Mouse (Mus musculus) cerebellum, adult (tissue): ENCODE results near the gene Ccr1.
"Not testable (repeated sequence)": the region's sequence is repeated elsewhere in the genome, so short reads cannot be mapped to it uniquely, and the experiment has no call there.

Source experiments
- ATAC-seq: cut with Nextera tagmentation; 2 replicates; pipeline ENCODE4 v1.9.2; 2017; ENCODE audit warnings: mild to moderate bottlenecking, moderate library complexity, mixed read lengths; ENCODE audit not compliant: insufficient number of reproducible peaks, low FRiP score, low TSS enrichment

Gene Ccr1

DNA sequence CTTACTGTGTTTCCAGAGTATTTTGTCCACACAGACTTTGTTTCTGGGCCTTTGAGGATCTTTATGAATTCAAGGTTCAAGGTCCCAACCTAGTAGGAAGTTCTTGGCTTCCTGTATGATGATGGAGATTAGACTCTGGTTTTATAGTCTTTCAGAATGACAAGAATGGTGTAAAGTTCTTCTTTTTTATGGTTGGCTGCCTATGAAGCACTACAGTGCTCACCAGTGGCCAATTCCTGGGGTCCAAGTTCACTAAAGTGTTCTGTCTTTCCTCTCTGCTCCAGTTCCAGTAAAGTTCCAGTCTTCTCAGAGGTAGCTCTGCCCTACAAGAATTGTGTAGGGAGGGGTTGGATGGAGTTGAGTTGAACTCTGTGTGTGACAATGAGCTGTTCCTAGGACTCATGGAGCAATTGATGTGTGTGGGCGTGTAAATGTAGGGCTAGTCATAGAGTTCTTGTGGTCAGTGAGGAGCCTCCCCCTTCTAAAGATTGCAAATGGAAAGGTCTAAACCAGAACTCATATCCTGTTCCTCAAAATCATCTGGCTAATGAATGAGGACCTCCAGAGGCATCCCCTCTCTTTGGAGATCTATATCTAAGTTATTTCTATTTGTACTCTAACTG lies at the start of gene Ccr1:
TSS of gene Ccr1 (minus strand) at position 403 of the 623 bp plus-strand sequence.
- ATAC-seq = no peak

DNA sequence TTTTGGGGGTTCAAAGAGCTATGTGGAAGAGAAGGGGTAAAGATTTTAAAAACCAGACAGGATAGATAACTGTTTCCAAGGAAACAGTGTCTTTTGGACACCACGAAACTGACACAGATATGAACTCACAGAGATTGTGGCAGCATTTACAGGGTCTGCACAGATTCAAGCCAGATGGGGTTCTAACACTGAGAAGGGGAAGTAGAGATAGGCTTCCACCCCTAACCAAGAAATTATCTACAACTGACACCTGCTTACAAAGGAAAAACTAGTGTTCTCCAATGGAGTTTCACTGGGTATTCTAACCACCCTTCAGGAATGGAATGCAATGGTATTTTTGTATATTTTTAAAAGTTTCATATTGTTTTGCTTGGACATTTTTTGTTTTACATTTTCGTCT lies 47.6 kb upstream of the Ccr1 start:
- no peak for ATAC-seq

DNA sequence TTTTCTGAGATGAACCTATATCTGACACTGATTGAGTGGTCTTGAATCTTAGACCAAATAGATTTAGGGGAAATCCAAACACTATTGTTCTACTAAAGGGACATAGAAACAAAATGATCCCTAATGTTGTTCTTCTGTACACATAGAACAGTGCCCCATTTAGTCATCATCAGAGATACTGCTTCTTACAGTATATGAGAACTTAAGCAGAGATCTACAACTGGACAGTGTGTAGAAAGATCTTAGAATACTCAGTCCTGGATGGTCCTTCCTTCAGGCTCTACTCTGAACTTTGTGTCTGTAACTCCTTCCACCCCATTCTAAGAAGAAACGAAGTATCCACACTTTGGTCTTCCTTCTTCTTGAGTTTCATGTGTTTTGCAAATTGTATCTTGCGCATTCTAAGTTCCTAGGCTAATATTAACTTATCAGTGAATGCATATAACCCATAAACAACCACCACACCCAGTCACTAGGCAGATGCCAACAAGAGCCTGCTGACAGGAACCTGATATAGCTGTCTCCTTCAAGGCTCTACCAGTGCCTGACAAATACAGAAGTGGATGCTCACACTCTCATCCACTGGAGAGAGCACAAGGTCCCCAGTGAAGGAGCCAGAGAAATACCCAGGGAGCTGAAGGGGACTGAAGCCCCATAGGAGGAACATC lies 46.6 kb upstream of the Ccr1 start:
- no peak for ATAC-seq

DNA sequence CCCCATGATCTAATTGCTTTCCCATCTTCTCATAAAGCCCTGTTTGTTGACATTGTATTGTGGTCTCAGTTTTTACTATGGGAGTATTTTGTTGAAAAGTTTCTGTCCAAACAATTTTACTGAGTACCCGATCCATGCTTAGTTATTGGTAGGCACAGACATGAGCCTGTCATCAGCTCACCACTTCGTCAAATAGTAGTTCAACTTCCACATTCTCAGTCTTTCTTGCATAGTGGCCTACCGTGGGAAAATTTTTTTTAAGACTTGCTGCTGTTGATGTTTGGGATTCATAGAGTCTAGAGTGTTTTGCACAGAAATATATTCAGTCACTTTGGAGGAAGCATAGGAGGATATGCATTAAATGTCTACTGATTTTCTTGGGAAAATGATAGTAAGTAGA lies 44.8 kb upstream of the Ccr1 start:
- no peak for ATAC-seq

DNA sequence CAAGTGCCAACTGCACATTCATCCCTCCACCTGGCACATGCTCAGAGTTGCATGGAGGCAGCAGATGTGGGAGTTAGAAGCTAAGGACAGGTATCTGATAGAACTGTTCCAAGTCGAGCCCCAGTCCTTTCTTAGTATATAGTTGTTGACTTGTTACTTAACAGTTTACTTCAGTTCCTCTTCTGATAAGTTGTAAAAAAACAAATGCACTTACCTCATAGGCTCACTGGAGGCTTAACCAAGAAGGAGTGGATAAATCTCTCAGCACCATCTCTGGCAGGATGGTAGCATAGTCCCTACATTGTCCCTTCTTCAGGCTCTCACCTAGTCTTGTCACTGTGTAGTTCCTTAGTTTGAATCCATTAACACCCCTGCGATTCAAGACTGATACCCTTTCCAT lies 44.2 kb upstream of the Ccr1 start:
- no peak for ATAC-seq

DNA sequence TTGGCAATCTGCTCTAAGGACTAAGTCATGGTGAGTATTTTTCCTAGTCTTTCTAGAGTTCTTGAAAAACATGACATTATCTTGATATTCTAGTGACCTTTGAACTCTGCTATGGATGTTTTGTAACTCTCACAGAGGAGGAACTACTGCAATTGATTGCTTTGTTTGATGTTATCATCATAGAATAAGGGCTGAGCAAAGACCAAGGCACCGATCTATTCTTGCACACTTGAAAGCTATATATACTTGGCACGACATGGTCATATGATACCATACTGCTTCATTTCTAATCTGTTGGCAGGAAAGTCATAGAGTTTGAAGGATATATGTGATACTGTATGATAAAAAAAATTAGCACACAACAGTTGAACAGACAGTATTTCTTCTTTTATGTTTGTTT lies 31.3 kb upstream of the Ccr1 start:
- ATAC-seq = no peak

DNA sequence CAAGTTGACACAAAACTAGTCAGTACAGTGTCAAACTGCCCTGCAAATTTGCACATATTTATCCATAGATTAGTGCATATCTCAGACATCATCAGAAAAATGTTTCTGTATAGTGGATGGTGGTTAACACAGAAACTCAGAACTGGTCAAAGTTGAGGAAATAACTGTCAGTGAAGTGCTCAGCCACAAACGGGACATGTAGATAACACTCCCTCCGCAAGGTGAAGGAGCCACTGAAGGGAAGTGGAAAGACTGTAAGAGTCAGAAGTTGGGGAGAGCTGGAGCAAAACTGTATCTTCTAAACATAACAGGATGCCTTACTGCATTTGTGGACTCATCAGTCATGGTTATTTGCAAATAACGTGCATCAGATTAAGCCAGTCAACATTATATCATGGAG lies 29.2 kb upstream of the Ccr1 start:
- ATAC-seq = no peak

DNA sequence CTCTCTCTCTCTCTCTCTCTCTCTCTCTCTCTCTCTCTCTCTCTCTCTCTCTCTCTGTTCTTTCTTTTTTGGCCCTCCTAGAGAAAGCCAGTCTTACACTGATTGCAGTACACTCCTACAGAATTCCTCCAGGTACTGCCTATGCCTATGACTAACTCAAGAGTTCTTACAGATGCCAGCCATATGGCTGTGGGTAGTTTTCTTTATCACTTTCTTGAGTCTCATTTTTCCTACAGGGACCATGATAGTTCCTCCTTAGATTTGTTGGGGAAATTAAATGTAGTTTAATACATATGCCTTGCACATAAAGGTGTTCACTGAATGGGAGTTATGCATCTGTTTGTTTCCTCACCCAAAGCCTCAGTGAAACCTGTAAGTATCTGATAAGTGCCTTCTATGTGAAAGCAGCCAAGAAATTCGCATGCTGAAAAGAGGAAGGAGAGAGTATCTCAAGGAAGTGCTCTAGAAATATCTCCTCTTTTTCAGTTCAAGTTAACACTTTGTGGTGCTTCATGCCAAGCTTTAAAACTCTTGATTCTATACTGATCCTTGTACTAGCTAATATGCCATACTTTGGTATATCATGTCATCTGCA lies 22.9 kb upstream of the Ccr1 start:
- no peak for ATAC-seq

DNA sequence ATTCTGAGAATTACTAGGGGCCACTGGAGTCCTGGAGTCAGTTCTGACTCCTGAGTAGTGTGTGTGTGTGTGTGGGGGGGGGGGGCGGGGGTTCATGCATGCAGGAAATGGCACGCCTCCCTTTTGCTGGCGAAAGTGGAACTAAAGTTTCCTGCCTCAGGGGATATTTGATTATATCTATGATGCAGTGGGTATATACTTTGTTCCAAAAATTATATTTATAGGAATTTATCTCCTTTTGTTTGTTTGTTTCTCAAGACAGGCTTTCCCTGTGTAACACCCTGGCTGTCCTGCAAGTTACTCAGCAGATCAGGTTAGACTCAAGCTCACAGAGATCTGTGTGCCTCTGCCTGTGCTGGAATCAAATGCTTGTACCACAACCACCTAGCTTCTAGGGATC lies 21.2 kb upstream of the Ccr1 start:
- ATAC-seq = no peak

DNA sequence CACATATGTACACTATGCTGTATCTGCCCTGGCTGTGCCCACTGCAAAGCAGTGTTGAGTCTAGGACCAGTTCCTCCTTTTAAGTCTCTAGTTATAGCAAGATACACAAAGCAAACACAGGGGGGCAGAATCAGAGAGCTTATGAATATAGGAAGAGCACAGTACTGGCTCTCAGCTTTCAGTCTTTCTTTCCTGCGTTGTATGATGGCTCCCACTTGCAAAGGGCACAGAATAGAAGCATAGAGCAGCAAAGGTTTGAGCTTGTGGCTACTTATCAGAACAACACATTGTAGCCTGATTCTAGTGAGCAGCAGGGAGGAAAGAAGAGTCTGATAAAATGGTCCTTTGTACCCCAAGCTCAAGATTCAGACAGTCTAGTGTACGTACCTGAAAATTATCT lies 17.7 kb upstream of the Ccr1 start:
- no peak for ATAC-seq

DNA sequence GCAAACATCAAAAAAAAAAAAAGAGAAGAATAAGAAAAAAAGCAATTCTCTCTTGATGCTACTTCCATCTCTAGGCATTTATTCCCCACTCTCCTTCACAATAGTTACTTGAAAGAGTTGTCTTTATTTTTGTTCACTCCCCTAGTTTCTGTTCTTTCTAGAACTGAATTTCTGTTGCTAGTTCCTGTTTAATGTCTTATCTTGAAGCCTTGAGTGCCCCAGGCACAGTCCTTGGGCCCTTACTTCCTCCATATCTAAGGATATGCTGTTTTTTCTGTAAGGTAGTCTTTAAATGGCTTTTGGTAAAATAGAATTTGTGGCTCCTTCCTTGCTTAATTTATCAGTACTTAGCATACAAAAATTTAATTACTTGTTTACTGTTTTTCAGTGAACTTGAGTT lies 16.5 kb upstream of the Ccr1 start:
- no peak for ATAC-seq

DNA sequence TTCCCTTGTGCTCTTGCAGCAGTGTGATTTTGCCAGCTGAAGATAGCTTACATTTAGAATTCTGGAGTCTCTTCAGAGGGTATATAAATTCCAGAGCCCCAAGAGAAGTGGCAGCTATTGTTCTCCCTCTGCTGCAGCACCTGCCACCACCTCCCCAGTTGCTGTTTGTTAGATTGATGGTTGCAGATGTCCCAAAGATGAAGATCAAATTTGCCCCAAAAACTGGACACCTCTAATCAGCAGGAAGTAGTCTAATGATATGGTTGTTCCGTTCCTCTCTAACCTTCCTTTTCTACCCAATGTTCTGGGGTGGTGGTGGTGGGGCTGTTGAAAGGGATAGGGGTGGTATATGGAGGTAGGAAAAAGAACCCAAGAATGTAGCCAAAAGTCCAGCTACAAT lies 14.2 kb upstream of the Ccr1 start:
- ATAC-seq = no peak

DNA sequence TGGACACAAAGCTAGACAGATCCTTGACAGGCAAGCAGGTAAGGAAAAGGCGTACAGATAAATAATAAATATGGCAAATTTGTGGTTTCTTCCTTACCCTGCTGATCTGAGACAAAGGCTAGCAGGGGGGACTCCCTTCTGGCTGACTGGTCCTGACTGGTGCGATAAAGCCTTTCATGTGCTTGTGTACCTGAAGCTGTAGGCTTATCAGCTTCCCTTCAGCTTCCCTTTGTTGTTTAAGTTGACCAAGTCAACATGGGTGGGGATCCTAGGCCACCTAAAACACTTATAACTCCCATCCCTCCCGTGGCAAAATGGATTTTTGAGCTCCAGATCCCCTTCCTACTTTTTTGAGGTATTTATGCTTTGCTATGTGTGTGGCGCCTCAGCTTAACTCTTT lies 13.4 kb upstream of the Ccr1 start:
- ATAC-seq = no peak

DNA sequence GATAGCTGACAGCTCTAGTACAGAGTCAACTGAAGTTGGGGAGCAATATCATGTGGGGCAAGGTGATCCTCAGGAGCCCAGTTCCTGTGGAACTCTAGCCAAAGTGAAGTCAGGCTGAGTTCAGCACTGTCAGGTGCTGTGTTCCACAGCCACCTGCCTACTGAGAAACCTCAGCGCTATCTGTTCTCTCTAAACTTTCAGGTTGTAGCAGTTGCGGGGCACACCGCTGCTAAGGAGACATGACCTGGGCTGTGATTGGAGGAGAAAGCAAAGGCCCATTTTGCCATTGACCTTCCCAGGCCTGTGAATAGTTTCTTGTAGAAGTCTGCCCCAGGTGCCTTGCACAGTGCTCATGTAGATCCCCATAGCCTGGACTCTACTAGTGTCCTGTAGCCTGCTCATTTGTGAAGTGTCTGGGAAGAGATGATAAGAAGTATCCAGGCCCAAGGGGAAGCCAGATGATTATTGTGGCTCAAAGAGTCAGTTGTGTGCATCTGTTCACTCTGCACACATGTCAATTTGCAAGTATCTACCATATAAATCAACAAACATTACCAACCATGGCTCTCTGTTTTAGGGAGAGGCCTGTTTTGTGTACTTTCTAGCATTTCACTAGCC lies 12.5 kb upstream of the Ccr1 start:
- ATAC-seq = not testable (repeated sequence)

DNA sequence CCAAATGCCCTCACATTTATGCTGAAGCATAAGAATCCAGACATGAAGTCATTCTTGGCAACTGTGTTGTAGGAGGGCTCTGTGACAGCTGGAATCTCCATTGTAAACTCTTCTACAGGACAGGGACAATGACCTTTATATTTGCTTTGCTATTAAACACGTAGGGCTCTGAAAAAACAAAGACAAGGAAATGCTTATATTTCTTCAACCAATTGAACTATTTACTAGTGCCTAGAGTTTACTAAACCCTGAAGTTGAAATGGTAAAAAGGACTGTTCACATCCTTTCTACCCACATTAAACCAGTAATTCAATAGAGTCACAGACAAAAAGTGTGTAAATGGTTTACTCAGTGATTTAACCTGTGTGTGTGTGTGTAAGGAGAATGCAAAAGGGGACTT lies 9.8 kb upstream of the Ccr1 start, which contains the start of gene Ccr1l1:
TSS of gene Ccr1l1 (minus strand) at position 101 of the 400 bp plus-strand sequence.
- no peak for ATAC-seq

DNA sequence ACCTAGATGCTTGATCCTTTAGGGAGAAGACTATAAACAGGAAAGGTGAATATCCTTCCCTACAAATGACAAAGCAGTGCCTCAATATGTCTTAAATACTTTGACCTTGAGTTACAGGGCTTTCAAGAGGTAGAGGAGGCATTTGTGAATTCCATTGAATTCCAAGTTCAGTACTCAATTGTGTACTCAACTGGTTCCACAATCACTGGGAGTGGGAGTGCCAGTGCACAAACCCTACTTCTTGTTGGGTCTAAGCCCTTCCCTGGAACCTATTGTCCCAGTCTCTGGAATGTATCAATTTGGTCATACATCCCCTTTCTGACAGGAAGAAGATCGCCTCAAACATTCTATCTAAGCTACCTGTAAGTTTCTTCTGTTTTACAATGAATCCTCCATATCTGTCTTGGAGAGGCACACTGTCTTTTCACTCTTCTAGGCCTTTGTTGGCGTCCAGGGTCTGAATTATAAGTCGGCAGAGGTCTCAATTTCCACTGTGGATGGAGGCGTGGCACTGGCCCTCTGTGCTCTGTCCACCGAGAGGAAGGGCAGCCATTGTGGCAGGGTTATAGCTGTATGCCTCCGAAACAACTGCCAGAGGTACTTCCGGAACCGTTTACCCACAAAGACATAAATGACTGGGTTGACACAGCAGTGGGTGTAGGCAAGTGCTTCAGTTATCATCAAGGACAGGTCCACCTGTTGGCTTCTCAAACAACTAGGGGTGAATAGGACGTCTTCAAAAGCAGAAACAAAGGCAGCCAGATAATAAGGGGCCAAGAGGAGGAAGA lies 8.6 kb upstream of the Ccr1 start:
- no peak for ATAC-seq

DNA sequence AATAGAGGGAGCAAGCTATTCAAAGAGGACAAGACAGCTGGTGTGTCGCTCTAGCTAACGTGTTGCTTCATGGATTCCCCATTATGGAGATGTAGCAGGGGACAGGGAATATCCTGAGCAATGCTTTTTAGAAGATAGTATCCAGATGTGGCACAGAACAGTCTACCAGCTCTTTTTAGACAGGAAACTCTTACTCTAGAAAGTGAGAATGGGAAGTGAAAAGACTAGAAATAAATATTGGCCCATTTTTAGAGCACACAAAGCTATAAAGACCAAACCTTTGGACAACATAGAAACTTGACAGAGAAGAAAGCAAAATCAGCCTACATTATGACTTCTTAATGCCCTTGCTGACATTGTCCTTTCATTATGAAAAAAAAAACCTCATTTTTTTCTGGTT lies 7.1 kb upstream of the Ccr1 start:
- no peak for ATAC-seq

DNA sequence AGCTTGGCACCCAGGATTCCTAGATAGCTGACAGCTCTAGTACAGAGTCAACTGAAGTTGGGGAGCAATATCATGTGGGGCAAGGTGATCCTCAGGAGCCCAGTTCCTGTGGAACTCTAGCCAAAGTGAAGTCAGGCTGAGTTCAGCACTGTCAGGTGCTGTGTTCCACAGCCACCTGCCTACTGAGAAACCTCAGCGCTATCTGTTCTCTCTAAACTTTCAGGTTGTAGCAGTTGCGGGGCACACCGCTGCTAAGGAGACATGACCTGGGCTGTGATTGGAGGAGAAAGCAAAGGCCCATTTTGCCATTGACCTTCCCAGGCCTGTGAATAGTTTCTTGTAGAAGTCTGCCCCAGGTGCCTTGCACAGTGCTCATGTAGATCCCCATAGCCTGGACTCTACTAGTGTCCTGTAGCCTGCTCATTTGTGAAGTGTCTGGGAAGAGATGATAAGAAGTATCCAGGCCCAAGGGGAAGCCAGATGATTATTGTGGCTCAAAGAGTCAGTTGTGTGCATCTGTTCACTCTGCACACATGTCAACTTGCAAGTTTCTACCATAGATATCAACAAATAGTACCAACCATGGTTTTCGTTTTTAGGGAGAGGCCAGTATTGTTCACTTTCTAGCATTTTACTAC lies 1.5 kb downstream of the Ccr1 start:
- ATAC-seq = not testable (repeated sequence)

DNA sequence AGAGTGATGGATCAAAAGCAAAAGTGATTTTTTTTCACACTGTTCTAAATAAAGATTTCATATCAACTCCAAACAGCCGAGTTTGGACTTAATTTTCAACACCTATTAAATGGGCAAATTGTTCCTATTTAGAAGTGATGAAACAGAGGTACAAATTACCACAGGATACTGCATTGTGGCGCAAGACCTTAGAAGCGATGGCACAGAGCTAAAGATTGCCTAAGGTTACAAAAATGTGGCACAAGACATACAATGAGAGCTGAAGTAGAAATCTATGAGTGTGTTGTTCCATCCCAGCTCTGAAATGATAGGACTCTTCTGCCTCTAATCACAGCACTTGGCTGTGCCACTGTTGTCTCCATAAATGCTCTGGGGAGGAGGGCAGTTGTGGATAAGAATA lies 3.7 kb downstream of the Ccr1 start:
- ATAC-seq = no peak

DNA sequence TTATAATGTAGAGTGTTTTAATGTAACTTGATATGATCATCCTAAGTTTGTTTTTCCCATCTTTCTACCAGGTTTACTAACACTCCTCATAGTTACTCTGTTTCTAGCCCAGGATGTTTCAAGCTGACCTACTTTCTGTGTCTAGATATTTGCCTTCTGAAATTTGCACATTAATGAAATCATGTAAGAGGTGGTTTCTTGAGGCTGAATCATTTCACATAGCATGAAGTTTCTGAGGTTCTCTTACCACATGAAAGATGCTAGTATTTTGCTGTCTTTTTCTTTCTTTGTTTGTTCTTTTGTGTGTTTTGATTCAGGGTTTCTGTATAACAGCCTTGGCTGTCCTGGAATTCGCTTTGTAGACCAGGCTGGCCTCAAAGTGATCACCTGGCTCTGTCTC lies 8.3 kb downstream of the Ccr1 start:
- no peak for ATAC-seq
